Mouse (Mus musculus) testis, adult 2 months (tissue): ENCODE data around the gene Zfp365. TPM values are rescaled to one million over a fixed set of nuclear protein-coding genes. Genes with fewer than 3 reads are reported as not detected.

Source experiments
- H3K27ac ChIP-seq: fragments of 200-500 bp; 2 replicates; pipeline ENCODE4 v1.5.1; 2012; ENCODE audit warnings: low read depth, low read length; ENCODE audit not compliant: control insufficient read depth, insufficient read depth
- H3K27me3 ChIP-seq: fragments of 200-500 bp; 2 replicates; pipeline ENCODE4 v1.6.1; 2012; ENCODE audit warnings: mild to moderate bottlenecking, low read length, moderate library complexity; ENCODE audit not compliant: control insufficient read depth, insufficient read depth
- H3K36me3 ChIP-seq: fragments of 200-500 bp; 2 replicates; pipeline ENCODE4 v1.6.1; 2012; ENCODE audit warnings: mild to moderate bottlenecking, low read length; ENCODE audit not compliant: control insufficient read depth, insufficient read depth
- H3K4me1 ChIP-seq: fragments of 200-500 bp; 2 replicates; pipeline ENCODE4 v1.6.1; 2012; ENCODE audit warnings: low read length; ENCODE audit not compliant: control insufficient read depth, insufficient read depth
- H3K4me3 ChIP-seq: fragments of 200-500 bp; 2 replicates; pipeline ENCODE4 v1.5.1; 2012; ENCODE audit warnings: low read depth, mild to moderate bottlenecking, low read length, moderate library complexity, mixed read lengths; ENCODE audit not compliant: control insufficient read depth
- CTCF ChIP-seq: fragments of 200-500 bp; IDR thresholded peaks from 2 replicates; pipeline ENCODE4 v1.5.1; 2012; ENCODE audit warnings: low read depth, mild to moderate bottlenecking, inconsistent platforms, low read length, moderate library complexity; ENCODE audit not compliant: control insufficient read depth, insufficient read depth, insufficient replicate concordance
- POLR2A ChIP-seq: fragments of 200-500 bp; IDR thresholded peaks from 2 replicates; pipeline ENCODE4 v1.6.1; 2012; ENCODE audit warnings: low read depth, mild to moderate bottlenecking, inconsistent platforms, low read length, moderate library complexity; ENCODE audit not compliant: control insufficient read depth
- polyA plus RNA-seq: library from polyadenylated mRNA; depleted of rRNA; stranded (reverse); fragments of >200 nt; gene quantifications from 2 replicates; pipeline ENCODE4 v1.2.3, GENCODE M21; 2012; rRNA removed

Gene Zfp365
- 0.05 and 0.30 TPM in 2 replicates for polyA plus RNA-seq

GRCm38 (mm10) chr10:67912337-67912776, at the start of gene Zfp365:
Gene Zfp365, minus strand, starts transcription at chr10:67912662.
- H3K4me3 ChIP-seq = peak within 1 kb of the TSS; percentile 67
- H3K27me3 ChIP-seq = peaks cover 3% of the 10 kb centered on the region; the same call in 1 of the 2 replicates
- H3K36me3 ChIP-seq = no peaks in the 10 kb centered on the region
- peaks cover 15% of the 10 kb centered on the region for H3K4me1 ChIP-seq
- TF ChIP-seq CTCF = no peak
- TF ChIP-seq POLR2A = no peak
- no peak within 1 kb of the TSS for H3K27ac ChIP-seq

DNA sequence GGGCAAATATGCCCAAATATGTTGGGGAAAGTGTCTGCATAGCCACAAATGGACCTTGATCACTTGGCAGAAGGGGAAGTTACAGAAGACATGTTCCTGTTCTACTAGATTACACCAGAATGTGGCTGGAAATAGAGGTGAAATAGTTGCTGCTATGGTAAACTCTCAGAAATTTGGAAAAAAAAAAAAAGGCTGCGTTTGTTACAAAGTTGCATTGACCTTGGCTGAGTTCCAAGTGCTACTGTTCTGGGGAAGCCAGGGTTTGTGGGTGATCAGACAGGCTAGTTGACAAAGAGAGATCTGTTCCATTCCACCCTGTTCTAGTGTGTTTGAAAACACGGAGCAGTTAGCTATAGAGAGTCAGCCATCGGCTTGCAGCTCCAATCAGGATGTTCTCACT, 47.5 kb upstream of the Zfp365 start:
- no peak overlapping the region for H3K4me3 ChIP-seq
- TF ChIP-seq CTCF (no peak), POLR2A (no peak)
- no peaks in the 10 kb centered on the region for H3K36me3 ChIP-seq
- H3K27ac ChIP-seq = no peak overlapping the region
- H3K4me1 ChIP-seq = no peaks in the 10 kb centered on the region
- H3K27me3 ChIP-seq = no peaks in the 10 kb centered on the region

GRCm38 (mm10) chr10:67955982-67956381, 43.5 kb upstream of the Zfp365 start:
- H3K4me3 ChIP-seq = no peak overlapping the region
- no peaks in the 10 kb centered on the region for H3K27me3 ChIP-seq
- no peak overlapping the region for H3K27ac ChIP-seq
- no peaks in the 10 kb centered on the region for H3K4me1 ChIP-seq
- H3K36me3 ChIP-seq = no peaks in the 10 kb centered on the region
- TF ChIP-seq POLR2A = no peak
- no peak for TF ChIP-seq CTCF

- no peaks in the 10 kb centered on the region for H3K4me1 ChIP-seq
- no peak overlapping the region for H3K27ac ChIP-seq
- H3K27me3 ChIP-seq = no peaks in the 10 kb centered on the region
- no peaks in the 10 kb centered on the region for H3K36me3 ChIP-seq
- TF ChIP-seq CTCF = no peak
- TF ChIP-seq POLR2A = no peak
- no peak overlapping the region for H3K4me3 ChIP-seq
Observed at GRCm38 (mm10) chr10:67951690-67952089, 39.2 kb upstream of the Zfp365 start.

DNA sequence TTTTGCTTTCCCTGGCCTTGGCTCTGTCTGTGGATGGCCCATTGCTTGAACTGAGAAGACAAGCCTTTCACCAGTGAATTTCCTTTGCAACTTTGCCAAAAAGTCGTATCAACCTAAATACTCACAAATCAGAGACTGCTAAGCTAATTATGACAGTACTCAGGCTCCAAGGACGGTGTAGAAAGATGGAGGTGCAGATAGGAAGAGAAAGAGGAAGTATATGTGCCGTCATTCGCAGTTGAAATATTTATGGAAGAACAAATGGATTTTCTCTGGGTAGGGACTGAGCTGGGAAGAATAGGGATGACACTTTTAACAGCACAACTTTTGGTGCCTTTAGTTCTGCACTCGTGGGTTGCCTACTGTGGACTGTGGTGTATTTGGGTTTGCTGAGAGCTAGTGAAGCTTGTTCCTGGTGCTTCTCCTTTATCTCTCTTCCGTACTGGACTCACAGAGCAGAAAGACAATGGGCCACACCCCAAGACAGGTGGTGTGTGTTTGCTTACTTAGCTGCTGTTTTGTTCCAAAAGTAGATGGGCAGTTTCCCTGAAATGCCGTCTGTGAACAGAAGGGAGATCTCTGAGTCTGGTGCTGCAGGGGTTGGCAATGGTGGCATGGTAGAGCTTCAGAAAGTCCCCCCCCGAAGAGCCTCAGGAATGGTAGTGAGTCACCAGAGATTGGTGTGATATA, 37.7 kb upstream of the Zfp365 start:
- TF ChIP-seq POLR2A (no peak), CTCF (no peak)
- Histone ChIP-seq H3K27ac (no peak overlapping the region), H3K36me3 (no peaks in the 10 kb centered on the region), H3K4me1 (no peaks in the 10 kb centered on the region), H3K4me3 (no peak overlapping the region), H3K27me3 (no peaks in the 10 kb centered on the region)

GRCm38 (mm10) chr10:67943513-67943912, 31.1 kb upstream of the Zfp365 start:
- TF ChIP-seq POLR2A (no peak), CTCF (no peak)
- H3K27me3 ChIP-seq = no peaks in the 10 kb centered on the region
- no peaks in the 10 kb centered on the region; the same call in 1 of the 2 replicates for H3K4me1 ChIP-seq
- H3K27ac ChIP-seq = no peak overlapping the region
- H3K36me3 ChIP-seq = no peaks in the 10 kb centered on the region
- no peak overlapping the region for H3K4me3 ChIP-seq

GRCm38 (mm10) chr10:67939546-67939945, 27.1 kb upstream of the Zfp365 start:
- no peaks in the 10 kb centered on the region; the same call in 1 of the 2 replicates for H3K4me1 ChIP-seq
- H3K27ac ChIP-seq = no peak overlapping the region
- TF ChIP-seq POLR2A (no peak), CTCF (no peak)
- no peaks in the 10 kb centered on the region for H3K27me3 ChIP-seq
- no peak overlapping the region for H3K4me3 ChIP-seq
- H3K36me3 ChIP-seq = no peaks in the 10 kb centered on the region
